Mouse (Mus musculus): ENCODE results near the gene Tmem120a. TPM values are rescaled to one million over a fixed set of nuclear protein-coding genes. Genes with fewer than 3 reads are reported as not detected.

Tmem120a gene
- polyA plus RNA-seq, 1 experiment from 2014 or later, result 87.8 TPM

DNA sequence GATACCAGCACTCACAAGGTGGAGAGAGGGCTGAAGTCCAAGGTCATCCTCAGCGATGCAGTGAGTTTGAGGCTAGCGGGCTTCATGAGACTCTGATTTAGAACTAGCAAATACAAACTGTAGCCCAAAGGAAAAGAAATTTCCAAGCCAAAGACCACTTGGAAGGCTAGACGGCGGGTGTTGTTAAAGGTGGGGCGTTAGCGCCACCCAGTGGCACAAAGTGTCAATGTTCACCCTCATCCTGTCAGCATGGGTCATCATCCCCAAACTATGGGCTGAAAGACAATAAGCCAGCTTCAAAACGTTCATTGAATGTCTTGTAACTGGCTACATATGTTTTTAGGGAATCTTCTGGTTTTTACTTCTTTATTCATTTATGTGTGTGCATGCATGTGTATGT is 19.3 kb upstream of the Tmem120a start:
- ATAC-seq, result no peak
- Histone ChIP-seq H3K4me1 (ENCODE audit: control insufficient read depth, insufficient read depth, low read length) (no peaks in the 10 kb centered on the region), H3K4me3 (ENCODE audit: low read depth, low read length) (no peak overlapping the region), H3K9me3 (replicated peaks; ENCODE audit: control insufficient read depth, low read length, poor library complexity, severe bottlenecking) (no peaks in the 10 kb centered on the region), H3K4me2 (ENCODE audit: low read length) (no peak overlapping the region), H3K27ac (ENCODE audit: low read length) (no peak overlapping the region), H3K36me3 (ENCODE audit: control insufficient read depth, insufficient read depth, low read length) (no peaks in the 10 kb centered on the region), H3K27me3 (ENCODE audit: control insufficient read depth, insufficient read depth, low read depth, low read length) (no peaks in the 10 kb centered on the region), H3K9ac (ENCODE audit: low read depth, low read length) (no peak overlapping the region)
- 5% methylated on average over 7 of the region's 7 CpGs for WGBS

GRCm38 (mm10) chr5:135761881-135762280 is 17.6 kb upstream of the Tmem120a start:
- 83% methylated on average over 3 of the region's 3 CpGs for WGBS
- Histone ChIP-seq H3K9me3 (replicated peaks; ENCODE audit: control insufficient read depth, low read length, poor library complexity, severe bottlenecking) (no peaks in the 10 kb centered on the region), H3K27ac (ENCODE audit: low read length) (no peak overlapping the region), H3K4me1 (ENCODE audit: control insufficient read depth, insufficient read depth, low read length) (no peaks in the 10 kb centered on the region), H3K4me2 (ENCODE audit: low read length) (no peak overlapping the region), H3K36me3 (ENCODE audit: control insufficient read depth, insufficient read depth, low read length) (no peaks in the 10 kb centered on the region), H3K27me3 (ENCODE audit: control insufficient read depth, insufficient read depth, low read depth, low read length) (no peaks in the 10 kb centered on the region), H3K9ac (ENCODE audit: low read depth, low read length) (no peak overlapping the region), H3K4me3 (ENCODE audit: low read depth, low read length) (no peak overlapping the region)
- no peak for ATAC-seq

- 83% methylated on average over 2 of the region's 2 CpGs for WGBS
- no peaks in the 10 kb centered on the region for H3K36me3 ChIP-seq (ENCODE audit: control insufficient read depth, insufficient read depth, low read length)
- H3K27ac ChIP-seq (ENCODE audit: low read length), result no peak overlapping the region
- H3K4me3 ChIP-seq (ENCODE audit: low read depth, low read length), result no peak overlapping the region
- H3K9ac ChIP-seq (ENCODE audit: low read depth, low read length), result no peak overlapping the region
- ATAC-seq, result no peak
- H3K27me3 ChIP-seq (ENCODE audit: control insufficient read depth, insufficient read depth, low read depth, low read length), result no peaks in the 10 kb centered on the region
- no peaks in the 10 kb centered on the region; the same call in 1 of the 2 replicates for H3K9me3 ChIP-seq (replicated peaks; ENCODE audit: control insufficient read depth, low read length, poor library complexity, severe bottlenecking)
- no peaks in the 10 kb centered on the region for H3K4me1 ChIP-seq (ENCODE audit: control insufficient read depth, insufficient read depth, low read length)
- no peak overlapping the region for H3K4me2 ChIP-seq (ENCODE audit: low read length)
Observed at GRCm38 (mm10) chr5:135751595-135751994, 7.3 kb upstream of the Tmem120a start.

- Histone ChIP-seq H3K36me3 (ENCODE audit: control insufficient read depth, insufficient read depth, low read length) (no peaks in the 10 kb centered on the region), H3K4me3 (ENCODE audit: low read depth, low read length) (no peak overlapping the region), H3K4me1 (ENCODE audit: control insufficient read depth, insufficient read depth, low read length) (no peaks in the 10 kb centered on the region), H3K9ac (ENCODE audit: low read depth, low read length) (no peak overlapping the region), H3K4me2 (ENCODE audit: low read length) (no peak overlapping the region), H3K9me3 (replicated peaks; ENCODE audit: control insufficient read depth, low read length, poor library complexity, severe bottlenecking) (no peaks in the 10 kb centered on the region; the same call in 1 of the 2 replicates), H3K27ac (ENCODE audit: low read length) (no peak overlapping the region), H3K27me3 (ENCODE audit: control insufficient read depth, insufficient read depth, low read depth, low read length) (no peaks in the 10 kb centered on the region)
- WGBS, result 88% methylated on average over 1 of the region's 1 CpGs
- no peak for ATAC-seq
Observed at GRCm38 (mm10) chr5:135751041-135751440, 6.8 kb upstream of the Tmem120a start.

DNA sequence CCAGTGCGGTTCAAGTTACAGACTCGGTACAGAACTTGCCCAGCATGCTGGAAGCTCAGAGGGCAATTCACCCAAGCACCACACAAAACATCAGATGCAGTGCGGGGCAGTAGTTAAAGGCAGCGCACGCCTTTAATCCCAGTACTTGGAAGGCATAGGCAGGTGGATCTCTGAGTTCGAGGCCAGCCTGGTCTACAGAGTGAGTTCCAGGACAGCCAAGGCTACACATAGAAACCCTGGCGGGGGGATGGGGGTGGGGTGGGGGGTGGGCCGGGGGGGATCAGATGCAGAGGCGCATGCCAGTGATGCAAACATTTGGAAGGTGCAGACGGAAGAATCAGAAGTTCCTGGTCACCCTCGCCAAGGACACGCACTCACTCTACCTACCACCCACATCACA is 494 bp upstream of the Tmem120a start:
- Histone ChIP-seq H3K9ac (ENCODE audit: low read depth, low read length) (peak overlapping the region; percentile 79), H3K27me3 (ENCODE audit: control insufficient read depth, insufficient read depth, low read depth, low read length) (no peaks in the 10 kb centered on the region), H3K36me3 (ENCODE audit: control insufficient read depth, insufficient read depth, low read length) (0 out of 2 replicates have a peak, but pooled peaks cover 8% of the 10 kb centered on the region), H3K9me3 (replicated peaks; ENCODE audit: control insufficient read depth, low read length, poor library complexity, severe bottlenecking) (no peaks in the 10 kb centered on the region; the same call in 1 of the 2 replicates), H3K27ac (ENCODE audit: low read length) (no peak overlapping the region; the same call in 1 of the 2 replicates), H3K4me1 (ENCODE audit: control insufficient read depth, insufficient read depth, low read length) (peaks cover 10% of the 10 kb centered on the region), H3K4me2 (ENCODE audit: low read length) (peak overlapping the region; percentile 93), H3K4me3 (ENCODE audit: low read depth, low read length) (peak overlapping the region; percentile 86)
- 26% methylated on average over 12 of the region's 12 CpGs for WGBS
- ATAC-seq, result no peak

DNA sequence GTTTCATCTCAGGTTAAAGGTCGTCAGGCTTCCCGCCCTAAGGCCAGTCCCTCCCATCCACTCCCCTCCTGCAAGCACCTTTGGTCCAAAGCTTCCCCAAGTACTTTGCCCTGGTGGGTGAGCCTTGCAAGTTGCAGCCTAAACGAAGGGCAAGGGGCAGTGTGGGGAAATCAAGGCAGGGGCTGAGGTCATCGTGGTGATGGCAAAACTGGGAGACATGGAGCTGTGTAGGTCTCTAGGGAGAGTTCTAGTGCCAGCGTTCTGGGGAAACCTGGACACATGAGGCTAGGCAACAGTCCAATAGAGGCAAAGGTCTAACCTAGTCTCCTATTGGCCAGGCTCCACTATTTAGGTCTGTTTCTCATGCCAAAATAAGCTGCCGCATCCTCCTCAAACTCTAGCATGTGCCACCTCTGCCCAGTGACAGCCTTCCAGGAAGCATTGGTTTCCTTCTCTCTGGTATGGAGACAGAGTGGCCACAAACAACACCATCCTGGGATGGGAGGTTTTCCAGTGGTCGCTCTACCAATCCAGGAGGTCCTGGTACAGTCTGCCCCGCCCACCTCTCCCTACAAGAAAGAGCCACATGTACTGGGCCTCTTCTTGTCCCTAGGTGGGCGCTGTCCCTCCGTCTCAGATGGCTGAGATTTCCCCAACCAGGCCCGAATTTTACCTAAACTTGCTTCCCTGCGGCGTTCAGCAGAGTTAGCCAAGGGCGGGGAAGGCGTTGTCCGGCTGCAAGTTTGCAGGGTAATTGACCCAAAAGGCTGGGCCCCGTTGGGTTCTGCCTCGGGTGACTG is 1.1 kb downstream of the Tmem120a start:
- Histone ChIP-seq H3K9ac (ENCODE audit: low read depth, low read length) (peak overlapping the region; percentile 79), H3K4me1 (ENCODE audit: control insufficient read depth, insufficient read depth, low read length) (peaks cover 10% of the 10 kb centered on the region), H3K4me3 (ENCODE audit: low read depth, low read length) (peak overlapping the region; percentile 86), H3K27me3 (ENCODE audit: control insufficient read depth, insufficient read depth, low read depth, low read length) (no peaks in the 10 kb centered on the region), H3K27ac (ENCODE audit: low read length) (no peak overlapping the region), H3K36me3 (ENCODE audit: control insufficient read depth, insufficient read depth, low read length) (0 out of 2 replicates have a peak, but pooled peaks cover 11% of the 10 kb centered on the region), H3K9me3 (replicated peaks; ENCODE audit: control insufficient read depth, low read length, poor library complexity, severe bottlenecking) (no peaks in the 10 kb centered on the region), H3K4me2 (ENCODE audit: low read length) (peak overlapping the region; percentile 93)
- ATAC-seq, result peak; percentile 68; the same call in 1 of the 2 replicates
- WGBS, result 26% methylated on average over 18 of the region's 18 CpGs

DNA sequence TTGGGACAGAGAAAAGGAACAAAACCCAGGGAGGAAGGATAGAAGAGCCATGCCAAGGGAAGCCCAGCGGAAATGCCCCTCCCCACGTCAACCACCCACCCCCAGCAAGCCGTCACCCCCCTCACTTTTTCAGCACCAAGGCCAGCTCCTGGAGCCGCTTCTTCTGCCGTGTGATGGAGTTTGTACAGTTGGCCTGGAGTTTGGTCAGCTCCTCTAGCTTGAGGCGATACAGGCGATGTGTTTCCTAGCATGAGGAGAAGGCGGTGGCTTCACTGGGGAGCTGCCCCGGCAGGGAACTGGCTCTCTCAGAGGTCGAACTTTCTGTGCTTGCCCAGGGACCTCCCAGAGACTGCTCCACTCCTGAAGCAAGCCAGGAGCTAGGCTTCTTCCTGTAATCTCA is 2.1 kb downstream of the Tmem120a start:
- no peak overlapping the region for H3K4me3 ChIP-seq (ENCODE audit: low read depth, low read length)
- no peaks in the 10 kb centered on the region for H3K9me3 ChIP-seq (replicated peaks; ENCODE audit: control insufficient read depth, low read length, poor library complexity, severe bottlenecking)
- no peak for ATAC-seq
- H3K4me2 ChIP-seq (ENCODE audit: low read length), result no peak overlapping the region
- H3K4me1 ChIP-seq (ENCODE audit: control insufficient read depth, insufficient read depth, low read length), result peaks cover 10% of the 10 kb centered on the region
- WGBS, result 69% methylated on average over 10 of the region's 10 CpGs
- no peak overlapping the region for H3K27ac ChIP-seq (ENCODE audit: low read length)
- no peaks in the 10 kb centered on the region for H3K27me3 ChIP-seq (ENCODE audit: control insufficient read depth, insufficient read depth, low read depth, low read length)
- peaks cover 12% of the 10 kb centered on the region for H3K36me3 ChIP-seq (ENCODE audit: control insufficient read depth, insufficient read depth, low read length)
- H3K9ac ChIP-seq (ENCODE audit: low read depth, low read length), result no peak overlapping the region

GRCm38 (mm10) chr5:135738266-135738665 is 6.0 kb downstream of the Tmem120a start:
- H3K27ac ChIP-seq (ENCODE audit: low read length), result no peak overlapping the region
- H3K9ac ChIP-seq (ENCODE audit: low read depth, low read length), result no peak overlapping the region
- 27% methylated on average over 6 of the region's 6 CpGs for WGBS
- H3K36me3 ChIP-seq (ENCODE audit: control insufficient read depth, insufficient read depth, low read length), result peaks cover 44% of the 10 kb centered on the region
- no peak overlapping the region for H3K4me3 ChIP-seq (ENCODE audit: low read depth, low read length)
- H3K27me3 ChIP-seq (ENCODE audit: control insufficient read depth, insufficient read depth, low read depth, low read length), result no peaks in the 10 kb centered on the region
- ATAC-seq, result no peak
- H3K9me3 ChIP-seq (replicated peaks; ENCODE audit: control insufficient read depth, low read length, poor library complexity, severe bottlenecking), result no peaks in the 10 kb centered on the region
- H3K4me2 ChIP-seq (ENCODE audit: low read length), result no peak overlapping the region
- peaks cover 7% of the 10 kb centered on the region for H3K4me1 ChIP-seq (ENCODE audit: control insufficient read depth, insufficient read depth, low read length)

DNA sequence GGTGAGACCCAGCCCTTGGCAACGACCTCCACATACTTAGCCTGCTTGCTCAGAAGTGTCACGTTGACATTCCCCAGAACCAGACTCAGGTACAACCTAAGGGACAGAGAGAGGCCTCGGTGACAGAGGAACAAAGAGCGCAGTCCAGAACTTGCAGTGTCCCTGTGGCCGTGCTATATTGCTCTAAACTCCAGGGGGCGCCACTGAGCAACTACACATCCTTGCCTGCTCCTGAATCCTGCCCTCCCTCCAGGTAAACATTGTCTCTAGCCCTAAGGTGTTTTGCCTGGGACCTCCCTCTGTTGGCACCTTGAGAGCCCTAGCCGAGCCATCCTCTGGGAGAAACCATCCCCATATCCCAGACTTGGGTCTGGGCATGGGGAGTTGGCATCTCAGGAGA is 7.1 kb downstream of the Tmem120a start:
- Histone ChIP-seq H3K36me3 (ENCODE audit: control insufficient read depth, insufficient read depth, low read length) (peaks cover 55% of the 10 kb centered on the region), H3K27ac (ENCODE audit: low read length) (no peak overlapping the region), H3K4me1 (ENCODE audit: control insufficient read depth, insufficient read depth, low read length) (no peaks in the 10 kb centered on the region), H3K4me3 (ENCODE audit: low read depth, low read length) (no peak overlapping the region), H3K4me2 (ENCODE audit: low read length) (no peak overlapping the region), H3K9me3 (replicated peaks; ENCODE audit: control insufficient read depth, low read length, poor library complexity, severe bottlenecking) (no peaks in the 10 kb centered on the region), H3K27me3 (ENCODE audit: control insufficient read depth, insufficient read depth, low read depth, low read length) (no peaks in the 10 kb centered on the region), H3K9ac (ENCODE audit: low read depth, low read length) (no peak overlapping the region)
- 82% methylated on average over 7 of the region's 7 CpGs for whole genome bisulfite sequencing
- no peak for ATAC-seq

All from midbrain, embryonic 16.5 days (tissue).